Mouse (Mus musculus) testis, postnatal 10 days (tissue): ENCODE measurements around the gene Gatad2a.

Experiments
- DNase-seq: peaks from one replicate; pipeline ENCODE4 v3.0.0; 2021; ENCODE audit warnings: low spot score

The Gatad2a gene

DNA sequence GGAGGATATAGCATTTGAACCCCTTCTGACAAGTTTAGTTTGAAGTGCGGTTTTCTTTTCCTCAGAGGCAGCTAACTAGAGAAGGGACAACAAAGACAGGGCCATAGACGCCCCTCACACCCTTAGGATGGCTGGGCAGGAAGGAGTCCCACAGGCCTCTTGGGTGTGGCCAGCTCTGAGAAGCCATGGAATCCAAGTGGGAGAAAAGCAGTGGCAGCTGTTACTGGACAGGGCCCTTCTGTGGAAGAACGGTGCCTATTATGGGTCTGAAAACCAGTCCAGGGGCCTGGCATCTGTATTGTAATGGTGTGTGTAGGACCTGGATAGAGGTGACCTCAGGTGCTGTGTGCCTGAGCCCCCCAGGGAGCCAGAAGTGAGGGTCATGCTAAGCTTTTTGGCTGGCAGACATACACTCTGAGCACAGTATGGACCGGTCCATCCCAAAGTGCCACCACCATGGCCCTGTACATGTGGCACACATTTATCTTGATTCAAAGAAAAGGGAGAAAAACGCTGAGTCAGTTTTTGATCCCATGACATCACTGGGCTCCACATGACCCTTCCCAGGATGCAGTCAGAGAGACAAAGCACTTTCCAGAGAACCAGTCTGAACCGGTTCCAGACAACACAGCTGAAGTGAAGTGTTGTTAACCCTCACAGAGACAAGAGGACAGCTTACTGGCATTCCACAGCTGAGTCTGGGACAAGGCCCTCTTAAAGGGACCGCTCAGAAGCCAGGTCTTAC is 60.0 kb downstream of the Gatad2a start:
- DNase-seq, result no peak

DNA sequence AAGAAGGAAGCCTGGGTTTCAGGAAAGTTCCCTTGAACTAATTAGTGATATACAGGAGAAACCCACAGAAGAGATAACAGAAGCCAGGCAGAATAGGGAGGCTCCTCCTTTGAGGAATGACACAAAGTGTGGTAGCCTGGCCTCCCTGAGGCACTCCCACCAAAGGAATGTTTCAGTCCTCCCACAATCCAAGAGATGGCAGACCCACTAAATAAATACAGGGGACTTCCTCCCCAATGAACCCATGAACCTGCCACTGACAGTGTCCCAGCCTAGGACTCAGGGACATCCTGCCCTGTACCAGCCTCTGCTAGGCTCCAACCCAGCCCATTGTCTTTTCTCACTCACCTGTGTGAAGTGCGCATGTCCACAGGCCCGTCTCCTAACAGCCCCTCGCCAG is 60.8 kb downstream of the Gatad2a start:
- no peak for DNase-seq

DNA sequence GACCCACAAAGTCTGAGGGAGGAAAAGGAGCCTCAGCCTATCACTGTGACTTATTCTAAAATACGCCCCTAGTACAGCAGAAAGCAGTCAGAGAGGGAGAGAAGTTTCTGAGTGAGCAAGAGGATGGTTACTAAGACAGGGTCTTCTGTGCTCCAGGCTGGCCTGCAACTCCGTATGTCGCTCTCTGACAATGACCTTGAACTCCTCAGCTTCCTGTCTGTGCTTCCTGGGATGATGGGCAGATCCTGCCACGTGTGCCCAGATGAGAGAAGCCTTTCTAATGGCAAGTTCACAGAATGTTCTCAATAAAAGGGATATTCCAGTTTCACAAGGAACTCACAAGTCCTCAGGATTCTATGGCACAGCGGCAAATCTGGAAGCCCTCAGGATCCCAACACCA is 61.6 kb downstream of the Gatad2a start:
- no peak for DNase-seq

DNA sequence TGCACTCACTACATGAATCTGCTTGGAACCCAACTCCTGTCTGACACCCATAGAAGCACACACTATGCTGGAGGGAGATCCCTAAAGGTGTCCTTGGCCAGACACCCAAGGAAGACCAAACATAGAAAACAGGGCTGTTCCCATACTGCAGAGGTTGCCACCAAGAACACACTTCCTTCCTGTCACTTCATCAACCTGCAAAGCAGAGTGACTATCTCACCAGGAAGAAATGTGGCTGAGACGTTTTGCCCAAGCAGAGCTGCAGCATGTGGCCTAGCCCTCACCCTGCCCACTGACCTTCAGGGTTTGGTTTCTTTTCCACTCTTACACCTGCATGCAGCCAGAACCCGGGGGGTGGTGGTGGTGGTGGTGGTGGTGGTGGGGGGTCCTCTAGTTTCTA is 62.4 kb downstream of the Gatad2a start:
- no peak for DNase-seq

DNA sequence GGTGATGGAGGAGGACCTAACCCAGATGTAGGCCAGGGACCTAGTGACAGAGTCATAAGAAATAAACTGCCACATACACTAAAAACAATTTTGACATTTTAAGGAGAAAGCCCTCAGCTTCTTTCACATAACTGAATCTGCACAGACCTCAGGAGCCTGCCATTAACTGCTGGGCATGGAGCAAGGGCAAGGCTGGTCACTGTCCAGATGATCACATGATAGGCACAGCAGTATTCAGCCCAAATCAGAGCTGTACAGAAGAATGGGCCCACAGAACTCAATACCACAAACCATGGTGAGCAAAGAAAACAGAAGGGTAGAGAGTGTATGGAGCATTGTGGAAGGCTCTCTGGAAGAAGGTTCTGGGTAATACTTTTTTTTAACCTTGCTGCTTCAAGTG is 69.3 kb downstream of the Gatad2a start:
- no peak for DNase-seq

DNA sequence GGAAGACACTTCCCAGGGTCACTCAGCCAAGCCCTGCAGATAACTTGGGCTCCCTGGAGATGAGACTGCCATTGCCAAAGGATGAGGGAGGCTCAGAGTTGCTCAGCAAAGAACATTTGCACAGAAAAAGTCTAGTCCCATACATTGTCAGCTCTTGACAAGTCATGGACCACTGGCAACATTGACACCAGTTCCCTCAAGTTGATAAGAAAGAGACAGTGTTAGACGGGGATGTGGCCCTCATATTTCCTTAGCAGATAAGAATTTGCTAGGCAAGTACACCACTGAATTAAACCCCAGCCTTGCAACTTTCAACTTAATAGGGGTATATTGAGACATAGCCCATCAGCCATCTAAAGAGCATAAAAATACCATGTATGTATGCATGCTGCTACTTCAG is 72.2 kb downstream of the Gatad2a start:
- DNase-seq, result no peak

DNA sequence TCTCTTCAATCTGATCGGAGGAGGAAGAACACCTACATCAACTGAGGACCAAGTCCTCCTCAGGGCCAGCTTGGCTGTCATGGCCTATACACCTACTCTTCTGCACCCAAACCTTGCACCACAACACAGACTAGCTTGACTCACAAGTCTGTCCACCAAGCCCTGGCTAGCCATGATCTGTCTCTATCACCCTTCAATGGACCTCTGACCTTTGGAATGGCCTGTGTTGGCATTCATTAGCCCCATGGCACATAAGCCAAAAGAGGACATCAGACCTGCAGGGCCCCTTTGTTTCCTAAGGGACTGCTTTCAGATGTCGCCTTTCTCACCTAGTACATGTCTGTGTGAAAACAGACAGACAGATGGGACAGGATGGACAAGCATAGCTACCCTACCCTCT is 75.0 kb downstream of the Gatad2a start:
- no peak for DNase-seq

DNA sequence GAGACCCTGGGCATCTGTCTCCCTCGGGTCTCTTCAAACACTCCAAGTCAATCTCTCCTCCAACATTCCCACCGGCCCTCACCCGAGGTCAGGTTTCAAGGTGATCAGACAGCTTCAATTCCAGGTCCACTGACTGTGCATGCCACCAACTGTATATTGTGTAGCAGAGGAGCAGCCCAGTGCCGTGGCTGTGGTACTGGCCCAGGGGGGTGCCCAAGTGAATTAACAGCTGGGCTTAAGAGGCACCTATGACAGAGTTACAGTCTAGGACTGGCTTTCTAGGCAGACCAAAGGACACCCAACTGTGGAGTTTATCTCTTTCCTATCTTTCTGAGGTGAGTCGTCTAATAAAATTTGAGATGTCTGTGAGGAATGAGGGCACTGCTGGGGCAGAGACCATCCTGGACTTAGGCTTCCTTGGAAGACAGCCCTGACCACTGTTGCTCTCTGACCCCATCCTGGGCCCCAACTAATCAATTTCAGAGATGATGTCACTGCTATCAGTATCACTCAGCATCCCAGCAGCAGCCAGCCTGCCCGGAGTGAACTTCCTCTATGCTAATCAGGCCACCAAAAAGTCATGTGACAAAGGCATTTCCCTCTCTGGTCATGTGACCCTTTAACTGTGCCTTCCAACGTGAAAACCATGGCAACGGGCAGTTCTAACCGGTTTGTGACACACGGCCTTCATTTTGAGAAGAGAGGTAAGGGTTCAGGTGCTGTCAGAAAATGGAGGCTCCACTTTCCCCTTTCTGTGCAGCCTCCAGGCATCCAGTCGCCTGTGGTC is 76.1 kb downstream of the Gatad2a start:
- no peak for DNase-seq

DNA sequence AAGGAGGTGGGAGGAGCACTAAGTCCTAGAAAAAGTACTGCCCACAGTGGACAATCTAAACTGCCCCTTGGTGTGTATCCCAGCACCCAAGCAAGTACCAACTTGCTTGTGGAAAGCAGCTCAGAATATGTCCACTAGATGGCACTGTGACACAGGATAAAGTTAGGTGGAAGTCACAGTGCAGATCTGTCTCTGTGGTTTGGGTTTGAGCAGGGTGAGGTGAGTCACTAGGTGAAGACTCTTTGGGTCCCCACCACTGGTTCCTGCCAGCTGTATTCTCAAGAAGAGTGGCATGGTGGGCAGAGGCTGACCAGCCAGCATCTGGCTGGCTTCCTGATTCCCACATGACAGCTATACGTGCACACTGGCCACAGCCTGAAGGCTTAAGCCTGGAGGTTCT is 77.2 kb downstream of the Gatad2a start:
- peak; percentile 80 for DNase-seq

DNA sequence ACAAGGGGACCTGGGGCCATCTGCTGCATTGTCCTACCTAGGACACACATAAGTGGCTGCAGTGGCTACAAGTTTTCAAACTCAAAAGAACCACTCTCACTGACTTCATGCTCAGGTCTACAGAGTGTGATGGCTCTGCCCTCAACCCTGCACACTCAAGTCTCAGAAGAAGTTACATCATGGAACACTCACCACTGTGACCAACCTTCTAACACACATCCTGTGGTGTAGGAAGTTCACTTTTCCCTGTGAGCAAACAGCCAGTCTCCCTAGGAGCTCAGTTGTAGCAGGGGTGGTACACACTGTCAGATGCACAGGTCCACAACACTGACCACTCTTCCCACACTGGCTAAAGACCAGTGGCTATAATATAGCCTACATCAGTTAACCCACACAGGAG is 77.7 kb downstream of the Gatad2a start:
- DNase-seq, result no peak

DNA sequence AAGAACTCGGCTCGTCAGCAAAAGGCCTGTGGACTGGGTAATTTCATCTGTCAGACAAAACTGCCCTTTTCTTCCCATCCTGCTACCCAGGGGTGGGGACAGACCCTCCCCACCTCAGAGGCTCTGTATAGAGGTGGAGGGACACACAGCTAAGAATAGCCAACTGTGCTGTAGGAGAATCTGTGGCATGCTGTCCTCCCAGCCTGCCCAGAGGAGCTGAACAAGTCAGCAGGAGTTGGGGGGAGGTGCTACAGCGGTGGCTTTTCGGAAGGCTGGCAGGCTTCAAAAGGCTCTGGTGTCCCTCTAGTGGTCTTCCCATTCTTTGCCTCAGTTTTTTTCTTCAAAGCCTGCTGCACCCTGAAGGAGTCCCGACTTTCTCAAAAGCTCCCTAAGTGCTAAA is 80.4 kb downstream of the Gatad2a start:
- no peak for DNase-seq

DNA sequence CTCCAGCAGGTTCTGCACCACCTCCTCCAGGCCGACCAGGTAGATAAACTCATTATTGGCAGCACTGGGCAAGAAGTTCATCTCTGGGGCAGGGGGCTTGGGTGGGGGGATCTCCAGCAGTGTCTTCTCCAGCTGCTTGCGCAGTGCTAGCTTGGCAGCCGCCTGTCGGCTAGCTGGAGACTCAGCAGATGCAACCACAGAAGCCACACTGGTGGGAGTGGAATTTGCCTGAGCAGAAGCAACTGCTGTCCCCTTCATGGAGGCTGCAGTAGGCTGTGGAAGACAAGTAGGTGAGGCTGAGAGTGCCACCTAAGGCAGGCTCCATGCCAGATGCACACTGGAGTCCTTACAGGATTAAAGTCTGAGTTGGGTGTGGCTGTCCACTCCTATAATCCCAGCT is 81.7 kb downstream of the Gatad2a start:
- no peak for DNase-seq

DNA sequence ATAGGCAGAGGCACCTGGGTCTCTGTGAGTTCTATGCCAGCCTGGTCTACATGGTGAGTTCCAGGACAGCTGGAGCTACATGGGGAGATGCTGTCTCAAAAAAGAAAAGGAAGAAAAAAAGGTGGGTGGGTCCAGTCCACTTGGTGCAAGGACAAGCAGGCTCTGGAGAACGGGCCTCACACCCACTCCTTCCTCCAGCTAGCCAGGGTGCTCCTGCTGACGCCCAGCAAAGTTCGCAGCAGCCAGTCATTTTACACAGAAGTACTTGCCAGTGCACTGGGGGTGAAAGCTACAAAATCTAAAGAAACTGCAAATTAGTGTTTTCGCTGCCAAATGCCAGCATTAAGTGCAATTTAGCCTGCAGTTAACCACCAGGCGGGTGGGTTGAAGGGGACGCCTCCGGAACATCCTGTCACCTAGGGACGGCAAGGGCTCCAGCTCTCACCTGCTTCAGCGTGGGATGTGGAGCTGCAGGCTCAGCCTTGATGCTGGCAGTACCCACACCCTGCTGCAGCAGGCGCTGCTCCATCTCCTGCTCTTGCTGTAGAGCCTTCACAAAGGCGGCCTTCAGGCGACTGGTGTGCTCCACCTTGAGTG is 83.6 kb downstream of the Gatad2a start:
- DNase-seq, result no peak

DNA sequence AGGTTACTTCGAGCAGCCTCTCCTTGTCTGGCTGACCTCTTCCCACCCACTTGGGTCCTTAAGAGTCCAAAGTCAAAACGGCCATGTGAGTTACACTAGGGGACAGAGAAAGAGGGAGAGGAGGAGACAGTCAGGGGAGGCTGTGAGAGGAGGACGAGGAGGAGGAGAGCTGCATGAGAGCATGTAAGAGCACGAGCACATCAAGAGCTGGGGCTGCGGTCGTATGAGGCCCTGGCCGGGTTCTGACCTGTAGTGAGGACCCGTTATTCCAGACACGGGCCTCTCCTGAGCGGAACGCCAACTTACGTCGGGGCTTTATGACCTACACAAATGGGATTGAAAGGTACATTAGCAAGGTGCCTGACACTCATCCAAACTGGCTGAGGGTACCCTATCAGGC is 84.3 kb downstream of the Gatad2a start:
- DNase-seq, result no peak

DNA sequence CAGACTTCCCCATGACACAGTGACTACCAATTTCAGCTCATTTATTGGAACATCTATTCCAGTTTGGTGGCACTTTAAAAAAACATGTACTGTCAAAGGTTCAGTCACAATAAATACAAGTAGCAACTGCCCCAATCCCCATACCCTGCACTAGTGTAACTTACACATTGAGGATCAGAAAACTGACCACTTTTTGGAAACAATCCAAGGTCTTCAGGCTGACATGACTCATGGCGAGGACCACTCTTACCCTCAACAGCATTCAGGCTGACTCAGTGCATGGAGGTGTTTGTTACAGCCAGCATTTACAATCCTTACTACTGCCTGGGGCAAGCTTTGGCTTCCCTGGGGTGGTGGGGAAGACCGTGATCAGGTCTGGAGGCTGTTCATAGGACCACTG is 89.1 kb downstream of the Gatad2a start:
- DNase-seq, result no peak

DNA sequence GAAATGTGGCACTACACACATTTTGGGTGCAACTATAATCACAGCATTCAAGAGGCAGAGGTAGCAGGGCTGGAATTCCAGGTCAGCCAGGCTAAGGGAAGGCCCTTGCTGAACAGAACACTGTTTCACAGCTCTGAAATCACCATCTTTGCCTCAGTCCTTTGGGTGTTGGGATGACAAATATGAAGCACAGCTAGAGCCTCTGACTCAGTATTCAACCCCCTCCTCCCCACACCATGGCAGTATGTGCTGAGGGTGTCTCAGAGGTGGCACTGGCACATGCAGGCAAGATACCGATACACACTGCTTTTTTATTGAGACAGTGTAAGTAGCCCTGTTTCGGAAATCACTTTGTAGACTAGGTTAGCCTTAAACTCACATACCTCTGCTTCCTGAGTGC is 89.9 kb downstream of the Gatad2a start:
- DNase-seq, result no peak

DNA sequence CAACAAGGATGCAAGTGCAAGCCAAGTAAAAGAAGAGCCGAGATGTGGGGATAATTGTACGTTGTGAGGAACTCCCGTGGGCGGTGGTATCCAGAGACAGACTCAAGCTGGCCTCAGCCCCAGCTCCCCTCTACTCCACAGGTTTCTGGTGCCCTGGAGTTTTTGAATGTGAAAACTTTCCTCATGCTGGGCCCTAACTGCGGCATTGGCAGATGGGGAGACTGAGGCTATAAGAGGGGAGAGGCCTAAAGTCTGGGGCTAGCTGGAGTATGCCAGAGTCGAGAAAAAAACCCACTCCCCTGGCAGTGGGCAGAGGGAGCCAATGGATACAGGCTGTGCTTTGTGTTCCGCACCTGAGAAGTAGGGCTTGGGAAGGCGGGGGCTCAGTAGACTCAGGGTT is 92.1 kb downstream of the Gatad2a start:
- DNase-seq, result no peak

DNA sequence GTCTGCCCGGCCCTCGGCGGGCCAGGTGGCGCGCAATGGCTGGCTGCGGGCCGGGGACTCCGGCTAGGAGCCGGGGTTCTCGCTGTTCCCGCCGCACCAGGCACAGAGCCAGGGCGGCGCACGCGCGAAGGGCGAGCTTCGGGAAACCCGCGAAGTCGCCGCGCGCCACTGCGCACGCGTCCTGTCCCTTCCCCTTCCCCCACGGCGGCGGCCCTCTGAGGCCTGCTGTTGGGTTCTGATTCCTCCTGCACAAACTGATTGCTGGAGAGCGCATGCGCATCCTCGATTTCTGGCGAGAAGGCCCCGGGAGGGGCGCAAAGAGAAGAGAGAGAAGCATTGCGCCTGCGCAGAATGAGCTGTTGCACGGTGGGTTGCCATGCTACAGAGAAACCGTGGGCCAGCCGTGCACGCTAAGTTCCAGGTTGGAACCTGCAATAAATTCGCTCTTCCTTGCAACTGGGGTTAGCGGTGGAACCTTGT is 93.1 kb downstream of the Gatad2a start:
- DNase-seq, result peak; percentile 98

DNA sequence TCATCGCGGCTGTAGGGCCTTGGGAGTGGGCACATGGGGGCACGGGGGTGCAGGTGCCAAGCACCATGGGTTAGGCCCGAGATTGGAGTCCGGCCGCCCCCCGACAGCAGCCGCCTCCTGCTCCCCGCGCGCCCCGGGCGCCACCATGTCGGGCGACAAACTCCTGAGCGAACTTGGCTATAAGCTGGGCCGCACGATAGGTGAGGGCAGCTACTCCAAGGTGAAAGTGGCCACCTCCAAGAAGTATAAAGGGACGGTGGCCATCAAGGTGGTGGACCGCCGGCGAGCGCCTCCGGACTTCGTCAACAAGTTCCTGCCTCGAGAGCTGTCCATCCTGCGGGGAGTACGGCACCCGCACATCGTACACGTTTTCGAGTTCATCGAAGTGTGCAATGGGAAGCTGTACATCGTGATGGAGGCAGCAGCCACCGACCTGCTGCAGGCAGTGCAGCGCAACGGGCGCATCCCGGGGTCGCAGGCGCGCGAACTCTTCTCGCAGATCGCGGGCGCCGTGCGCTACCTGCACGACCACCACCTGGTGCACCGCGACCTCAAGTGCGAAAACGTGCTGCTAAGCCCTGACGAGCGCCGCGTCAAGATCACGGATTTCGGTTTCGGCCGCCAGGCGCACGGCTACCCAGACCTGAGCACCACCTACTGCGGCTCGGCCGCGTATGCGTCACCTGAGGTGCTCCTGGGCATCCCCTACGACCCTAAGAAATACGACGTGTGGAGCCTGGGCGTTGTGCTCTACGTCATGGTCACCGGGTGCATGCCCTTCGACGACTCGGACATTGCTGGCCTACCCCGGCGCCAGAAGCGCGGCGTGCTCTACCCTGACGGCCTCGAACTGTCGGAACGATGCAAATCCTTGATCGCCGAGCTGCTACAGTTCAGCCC is 93.8 kb downstream of the Gatad2a start, which contains the start of the genes Tssk6, Ndufa13 and Yjefn3:
Tssk6 (plus strand) TSS at position 22 of the 900 bp plus-strand sequence.
Ndufa13 (minus strand) TSS at position 396 of the 900 bp plus-strand sequence.
Yjefn3 (minus strand) TSS at position 550 of the 900 bp plus-strand sequence.
- peak; percentile 67 for DNase-seq

DNA sequence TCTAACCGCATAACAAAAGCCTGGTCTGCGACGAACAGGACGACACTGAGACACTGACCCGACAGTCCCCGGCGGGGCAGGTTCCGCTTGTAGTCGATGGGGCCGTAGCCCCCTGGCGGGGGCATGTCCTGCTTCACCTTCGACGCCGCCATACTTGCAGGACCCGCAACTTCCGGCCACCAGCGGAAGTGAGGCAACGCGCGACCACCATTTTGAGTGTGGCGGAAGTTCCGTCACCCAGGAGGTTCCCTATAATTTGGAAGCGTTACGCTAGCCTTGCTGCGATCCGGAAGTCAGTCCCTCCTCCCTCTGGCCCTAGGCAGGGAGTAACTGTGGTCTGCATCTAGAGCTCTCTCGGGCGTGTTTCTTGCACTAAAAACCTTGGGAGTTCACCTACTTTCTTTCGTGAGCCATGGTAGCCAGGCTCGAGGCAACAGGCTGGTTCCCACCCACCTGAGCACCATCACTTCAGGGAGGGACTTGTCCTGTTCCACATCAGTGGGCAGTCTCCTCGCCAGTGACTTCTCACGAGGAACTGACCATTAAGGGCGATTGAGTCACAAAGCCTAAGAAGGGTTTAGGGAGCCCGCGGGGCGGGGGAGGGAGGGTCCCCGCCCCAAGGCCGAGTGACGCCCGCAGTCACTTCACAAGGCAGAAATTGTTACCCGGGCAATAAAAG is 94.6 kb downstream of the Gatad2a start:
- peak; percentile 97 for DNase-seq

DNA sequence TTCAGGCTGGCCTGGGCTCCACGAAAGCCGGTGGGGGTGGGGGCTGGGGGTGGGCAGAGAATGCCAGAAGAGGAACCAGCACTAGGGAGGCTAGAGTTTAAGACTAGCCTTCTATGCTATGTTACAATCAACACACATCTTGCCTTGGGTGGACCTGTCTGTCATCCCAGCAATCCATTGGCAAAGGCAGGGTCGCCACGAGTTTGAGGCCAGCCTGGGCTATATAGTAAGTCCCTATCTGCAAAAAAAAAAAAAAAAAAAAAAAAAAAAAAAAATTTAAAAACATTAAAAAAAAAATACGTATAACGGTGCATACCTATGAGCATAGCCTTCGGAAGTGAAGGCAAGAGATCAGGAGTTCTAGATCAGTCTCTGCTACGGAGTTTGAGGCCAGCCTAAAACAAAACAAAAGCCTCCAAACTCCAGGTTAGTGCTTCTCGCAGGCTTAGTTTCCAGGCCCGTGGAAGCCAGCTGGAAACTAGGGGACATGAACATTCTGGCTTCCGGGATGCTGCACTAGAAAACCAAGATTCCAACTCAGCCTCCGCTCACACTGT is 95.2 kb downstream of the Gatad2a start:
- DNase-seq, result no peak
